ENCODE assay signal across 8 mouse cellular contexts in genomic region chr16:31906896-31907295, GRCm38 (mm10). TPM values are rescaled to one million over a fixed set of nuclear protein-coding genes. Genes with fewer than 3 reads are reported as not detected.
A peak's percentile ranks its signal among the peaks of the same experiment; 100 is the strongest.
DNase-seq lines count a peak whose midpoint lies in the region; ATAC-seq and TF ChIP-seq lines count a peak whose summit lies in the region.

No protein-coding gene starts in this region.

- no peaks in the 10 kb centered on the region for H3K9me3 ChIP-seq in heart, embryonic 13.5 days

- H3K36me3 ChIP-seq in kidney, adult 2 months (ENCODE audit: control insufficient read depth, insufficient read depth, low read length) = no peaks in the 10 kb centered on the region
- no peaks in the 10 kb centered on the region for H3K36me3 ChIP-seq in heart, embryonic 13.5 days

- no peak overlapping the region for H3K27ac ChIP-seq in kidney, adult 2 months (ENCODE audit: insufficient read depth, low read depth, low read length)
- H3K27ac ChIP-seq in heart, embryonic 13.5 days (replicated peaks) = no peak overlapping the region

- H3K27me3 ChIP-seq in kidney, adult 2 months (replicated peaks; ENCODE audit: control insufficient read depth, insufficient read depth, low read length) = no peaks in the 10 kb centered on the region
- H3K27me3 ChIP-seq in heart, embryonic 13.5 days (replicated peaks) = peaks cover 5% of the 10 kb centered on the region; the same call in 1 of the 2 replicates

- DNase-seq in kidney, adult 2 months = peak; percentile 38
- DNase-seq in kidney, adult 8-10 months = no peak
- DNase-seq in brain, adult 2 months (ENCODE audit: low read depth, low spot score) = peak; percentile 68
- peak; percentile 64 to 72 for DNase-seq in kidney, postnatal 4 days
- DNase-seq in layer of hippocampus, adult 11-12 months (ENCODE audit: low spot score) = no peak

- no peak overlapping the region for H3K4me3 ChIP-seq in kidney, adult 2 months (ENCODE audit: insufficient read depth, low read depth, low read length)
- H3K4me3 ChIP-seq in heart, embryonic 13.5 days = peak overlapping the region; percentile 45

- no peak for TF ChIP-seq CTCF in kidney, adult 2 months (conservative IDR thresholded peaks at IDR 0.05; ENCODE audit: insufficient read depth, insufficient read length, low read depth, low read length)

- no peak for ATAC-seq in heart, embryonic 13.5 days (ENCODE audit: extremely low read depth, insufficient number of reproducible peaks, low FRiP score, low TSS enrichment)
- peak; percentile 81 for ATAC-seq in megakaryocyte progenitor cell, adult 5-6 weeks (replicated peaks; ENCODE audit: poor library complexity)
- ATAC-seq in erythroblast, adult 5-6 weeks (replicated peaks; ENCODE audit: low FRiP score, poor library complexity, severe bottlenecking) = no peak

- peak overlapping the region; percentile 71 for H3K4me2 ChIP-seq in heart, embryonic 13.5 days

- peak overlapping the region; percentile 56 for H3K9ac ChIP-seq in heart, embryonic 13.5 days

- 22% methylated on average over 9 of the region's 9 CpGs for WGBS in kidney, adult 2 months
- 13% methylated on average over 9 of the region's 9 CpGs for WGBS in heart, embryonic 13.5 days

- TF ChIP-seq POLR2A in kidney, adult 2 months (IDR thresholded peaks at IDR 0.05; ENCODE audit: low read depth, low read length) = no peak

- H3K4me1 ChIP-seq in kidney, adult 2 months (ENCODE audit: control insufficient read depth, insufficient read depth, low read length) = no peaks in the 10 kb centered on the region
- H3K4me1 ChIP-seq in heart, embryonic 13.5 days = peaks cover 14% of the 10 kb centered on the region

RNA-seq across cellular contexts. Expression of gene Pigz, which starts 26.8 kb away (rescaled TPM):
- 2.0 and 2.2 TPM in 2 replicates for polyA plus RNA-seq in kidney, adult 2 months (2012; rRNA removed)
- 0.60 and 0.73 TPM in 2 replicates for polyA plus RNA-seq in heart, embryonic 13.5 days (2015; fragmentation: Nextera tagmentation; extraction: Ambion mirVana)
- not detected in 2 replicates for total RNA-seq in megakaryocyte progenitor cell, adult 5-6 weeks (2015)
- not detected in 2 replicates for total RNA-seq in megakaryocyte progenitor cell, adult 5-6 weeks (2017)
- total RNA-seq in erythroblast, adult 5-6 weeks (2015; ENCODE audit: low replicate concordance) = 1.9 TPM in 1 of 2 replicates, not detected in the other
- 0.09 and 0.98 TPM in 2 replicates for total RNA-seq in erythroblast, adult 5-6 weeks (2017; ENCODE audit: low replicate concordance)

RNA-seq across cellular contexts. Expression of gene Meltf, which starts 28.3 kb away (rescaled TPM):
- polyA plus RNA-seq in kidney, adult 2 months (2012; rRNA removed) = 0.11 and 0.14 TPM in 2 replicates
- 0.04 and 0.05 TPM in 2 replicates for polyA plus RNA-seq in heart, embryonic 13.5 days (2015; fragmentation: Nextera tagmentation; extraction: Ambion mirVana)
- total RNA-seq in megakaryocyte progenitor cell, adult 5-6 weeks (2015) = not detected in 2 replicates
- not detected in 2 replicates for total RNA-seq in megakaryocyte progenitor cell, adult 5-6 weeks (2017)
- total RNA-seq in erythroblast, adult 5-6 weeks (2015; ENCODE audit: low replicate concordance) = not detected in 2 replicates
- not detected in 2 replicates for total RNA-seq in erythroblast, adult 5-6 weeks (2017; ENCODE audit: low replicate concordance)

RNA-seq across cellular contexts. Expression of gene 0610012G03Rik, which starts 41.4 kb away (rescaled TPM):
- 96.7 and 122 TPM in 2 replicates for polyA plus RNA-seq in kidney, adult 2 months (2012; rRNA removed)
- polyA plus RNA-seq in heart, embryonic 13.5 days (2015; fragmentation: Nextera tagmentation; extraction: Ambion mirVana) = 101 and 107 TPM in 2 replicates
- 22.7 and 28.3 TPM in 2 replicates for total RNA-seq in megakaryocyte progenitor cell, adult 5-6 weeks (2015)
- total RNA-seq in megakaryocyte progenitor cell, adult 5-6 weeks (2017) = 10.3 and 14.1 TPM in 2 replicates
- total RNA-seq in erythroblast, adult 5-6 weeks (2015; ENCODE audit: low replicate concordance) = 3.1 and 14.0 TPM in 2 replicates
- total RNA-seq in erythroblast, adult 5-6 weeks (2017; ENCODE audit: low replicate concordance) = 1.3 and 7.2 TPM in 2 replicates

RNA-seq across cellular contexts. Expression of gene Ncbp2, which starts 41.4 kb away (rescaled TPM):
- polyA plus RNA-seq in kidney, adult 2 months (2012; rRNA removed) = 10.9 and 28.9 TPM in 2 replicates
- polyA plus RNA-seq in heart, embryonic 13.5 days (2015; fragmentation: Nextera tagmentation; extraction: Ambion mirVana) = 66.7 and 74.1 TPM in 2 replicates
- 39.7 and 43.1 TPM in 2 replicates for total RNA-seq in megakaryocyte progenitor cell, adult 5-6 weeks (2015)
- total RNA-seq in megakaryocyte progenitor cell, adult 5-6 weeks (2017) = 48.3 and 51.4 TPM in 2 replicates
- total RNA-seq in erythroblast, adult 5-6 weeks (2015; ENCODE audit: low replicate concordance) = 3.1 and 11.7 TPM in 2 replicates
- 4.9 and 8.9 TPM in 2 replicates for total RNA-seq in erythroblast, adult 5-6 weeks (2017; ENCODE audit: low replicate concordance)

Comparison
In these comparisons a context has a peak if more than half of its experiments do, and no peak if none do; other contexts are left out.
1. DNase-seq: peak in kidney, adult 2 months (single experiment), brain, adult 2 months (single experiment) and kidney, postnatal 4 days (2 of 2); none in kidney, adult 8-10 months (0 of 2) and layer of hippocampus, adult 11-12 months (single experiment).